Mouse (Mus musculus) kidney, postnatal 0 days (tissue): ENCODE measurements around the gene Atp5s. TPM values are rescaled to one million over a fixed set of nuclear protein-coding genes. Genes with fewer than 3 reads are reported as not detected.

Experiments used
- ATAC-seq: fragments of 200-750 bp; cut with Nextera tagmentation; replicated peaks from 2 replicates; pipeline ENCODE4 v1.8.0; 2017; ENCODE audit warnings: low read depth, moderate number of reproducible peaks, moderate TSS enrichment, moderate library complexity; ENCODE audit not compliant: low FRiP score
- DNase-seq: peaks from one replicate; pipeline ENCODE4 v3.0.0-alpha.2; 2016; ENCODE audit warnings: low spot score
- H3K27ac ChIP-seq: fragments of 300-500 bp; sonication (generic); 2 replicates; pipeline ENCODE4 v1.5.1; 2014; ENCODE audit warnings: mild to moderate bottlenecking
- H3K27me3 ChIP-seq: fragments of 300-500 bp; sonication (generic); 2 replicates; pipeline ENCODE4 v1.6.1; 2014; ENCODE audit warnings: low read length, mixed read lengths; ENCODE audit not compliant: insufficient read depth
- H3K36me3 ChIP-seq: fragments of 300-500 bp; sonication (generic); 2 replicates; pipeline ENCODE4 v1.6.1; 2014; ENCODE audit warnings: low read length, mixed read lengths; ENCODE audit not compliant: insufficient read depth
- H3K4me1 ChIP-seq: fragments of 300-500 bp; sonication (generic); replicated peaks from 2 replicates; pipeline ENCODE4 v1.6.1; 2014; ENCODE audit warnings: antibody characterized with exemption, low read length, mixed read lengths; ENCODE audit not compliant: insufficient read depth
- H3K4me2 ChIP-seq: fragments of 300-500 bp; sonication (generic); 2 replicates; pipeline ENCODE4 v1.6.1; 2014; ENCODE audit warnings: mild to moderate bottlenecking, low read length, moderate library complexity, mixed read lengths
- H3K4me3 ChIP-seq: fragments of 300-500 bp; sonication (generic); replicated peaks from 2 replicates; pipeline ENCODE4 v1.5.1; 2014; ENCODE audit warnings: low read depth, low read length
- H3K9ac ChIP-seq: fragments of 300-500 bp; sonication (generic); 2 replicates; pipeline ENCODE4 v1.6.1; 2014; ENCODE audit warnings: low read depth, low read length
- H3K9me3 ChIP-seq: fragments of 300-500 bp; sonication (generic); replicated peaks from 2 replicates; pipeline ENCODE4 v1.6.1; 2016; ENCODE audit warnings: low read length, inconsistent platforms, mixed read lengths
- CTCF ChIP-seq: IDR thresholded peaks from 2 replicates; pipeline ENCODE4 v1.5.1; 2016; ENCODE audit warnings: antibody characterized with exemption, low read depth, mild to moderate bottlenecking, moderate library complexity
- WGBS: fragments of 180-500 bp; shearing (Covaris S2); extraction: QIAGEN DNeasy Blood & Tissue Kit; methylation state at CpG from one replicate; pipeline ENCODE4 v1.1.7; 2014; 5-methylcytosine and 5-hydroxymethylcytosine counted together
- polyA plus RNA-seq: library from polyadenylated mRNA; unstranded; fragments of >200 nt; fragmentation: Nextera tagmentation; extraction: Ambion mirVana; gene quantifications from 2 replicates; pipeline ENCODE4 v1.2.1, GENCODE M21; 2015

Atp5s gene
- polyA plus RNA-seq, 1 experiment from 2014 or later: 29.5 TPM

DNA sequence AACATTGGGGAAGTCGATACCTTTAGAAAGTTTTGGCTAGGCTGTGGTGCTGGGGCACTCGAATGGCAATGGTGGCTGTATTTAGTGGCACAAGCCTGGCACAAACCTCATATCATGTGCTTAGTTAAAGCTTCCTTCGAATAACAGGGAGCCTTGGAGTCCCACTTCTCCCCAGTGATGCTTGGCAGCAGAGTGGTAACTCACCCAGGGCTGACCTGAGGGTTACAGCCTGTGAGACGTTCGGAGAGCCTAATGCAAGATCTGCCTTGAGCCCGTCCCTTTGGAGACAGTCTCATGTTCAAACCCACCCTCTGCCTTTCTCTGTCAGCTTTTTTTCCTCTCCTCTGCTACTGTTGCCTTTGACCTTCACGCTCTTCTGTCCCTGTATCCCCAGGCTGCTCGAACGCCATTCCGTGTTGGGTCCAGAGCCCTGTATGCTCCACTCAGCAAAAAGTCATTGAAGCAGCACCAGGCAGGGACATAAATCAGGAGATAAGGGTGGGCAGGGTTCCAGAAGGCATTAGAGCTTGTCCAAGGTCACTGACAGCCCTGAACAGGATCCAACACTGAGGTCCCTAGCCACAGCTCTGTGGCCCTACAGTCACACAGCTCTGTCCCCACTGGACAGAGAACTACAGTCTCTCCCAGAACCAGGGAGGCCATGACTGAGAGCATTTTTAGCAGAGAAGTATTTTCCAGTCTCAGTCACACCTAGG is 57.3 kb downstream of the Atp5s start:
- H3K9me3 ChIP-seq: no peaks in the 10 kb centered on the region
- H3K4me3 ChIP-seq: no peak overlapping the region
- H3K4me1 ChIP-seq: peaks cover 15% of the 10 kb centered on the region; the same call in 1 of the 2 replicates
- H3K27me3 ChIP-seq: no peaks in the 10 kb centered on the region
- DNase-seq (peak; percentile 88), ATAC-seq (peak; percentile 95)
- H3K36me3 ChIP-seq: no peaks in the 10 kb centered on the region; the same call in 1 of the 2 replicates
- peak overlapping the region; percentile 90 for H3K27ac ChIP-seq
- no peak for TF ChIP-seq CTCF
- H3K9ac ChIP-seq: no peak overlapping the region
- WGBS: 23% methylated on average over 10 of the region's 10 CpGs
- no peak overlapping the region for H3K4me2 ChIP-seq

DNA sequence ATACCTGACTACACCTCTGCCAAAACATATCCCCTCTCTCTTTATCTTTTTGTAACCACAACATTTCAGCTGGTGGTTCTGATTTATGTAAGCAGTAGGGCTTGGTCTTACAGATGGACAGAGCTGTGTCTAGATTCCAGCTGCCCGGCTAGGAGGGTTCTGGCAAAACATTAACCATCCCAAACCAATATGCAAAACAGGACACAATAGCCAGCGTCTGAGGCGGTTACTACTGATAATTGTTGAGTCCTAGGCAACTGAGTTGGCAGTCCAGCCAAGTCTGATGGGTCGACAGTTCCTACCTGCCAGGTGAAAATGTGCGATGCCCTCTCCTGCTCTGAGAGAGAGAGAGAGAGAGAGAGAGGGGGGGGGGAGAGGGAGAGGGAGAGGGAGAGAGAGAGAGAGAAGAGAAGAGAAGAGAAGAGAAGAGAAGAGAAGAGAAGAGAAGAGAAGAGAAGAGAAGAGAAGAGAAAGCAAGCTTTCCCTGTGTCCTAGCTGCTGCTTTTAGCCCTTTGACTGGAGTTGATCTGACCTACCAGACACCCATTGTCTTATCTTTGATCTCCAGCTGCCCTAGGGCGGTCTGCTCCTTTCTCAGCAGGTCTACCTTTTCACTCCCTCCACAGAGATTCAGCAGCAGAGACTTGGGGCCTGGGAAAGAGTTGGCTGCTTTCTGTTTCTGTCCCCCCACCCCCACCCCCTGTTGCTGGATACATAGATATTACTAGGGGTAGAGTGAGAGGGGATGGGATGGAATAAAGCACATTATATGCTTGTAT is 58.7 kb downstream of the Atp5s start:
- no peak overlapping the region for H3K4me2 ChIP-seq
- TF ChIP-seq CTCF: no peak
- no peaks in the 10 kb centered on the region for H3K9me3 ChIP-seq
- DNase-seq: no peak
- WGBS: 60% methylated on average over 6 of the region's 6 CpGs
- H3K36me3 ChIP-seq: no peaks in the 10 kb centered on the region
- H3K9ac ChIP-seq: no peak overlapping the region
- H3K27me3 ChIP-seq: no peaks in the 10 kb centered on the region
- ATAC-seq: 0 out of 2 replicates have a peak, but pooled peaks have one; percentile 33
- H3K27ac ChIP-seq: peak overlapping the region; percentile 90
- H3K4me3 ChIP-seq: no peak overlapping the region
- H3K4me1 ChIP-seq: 0 out of 2 replicates have a peak, but pooled peaks cover 11% of the 10 kb centered on the region

- WGBS: 87% methylated on average over 9 of the region's 9 CpGs
- no peak for DNase-seq
These were observed 60.7 kb downstream of the Atp5s start for GRCm38 (mm10) chr12:69785471-69785870.

DNA sequence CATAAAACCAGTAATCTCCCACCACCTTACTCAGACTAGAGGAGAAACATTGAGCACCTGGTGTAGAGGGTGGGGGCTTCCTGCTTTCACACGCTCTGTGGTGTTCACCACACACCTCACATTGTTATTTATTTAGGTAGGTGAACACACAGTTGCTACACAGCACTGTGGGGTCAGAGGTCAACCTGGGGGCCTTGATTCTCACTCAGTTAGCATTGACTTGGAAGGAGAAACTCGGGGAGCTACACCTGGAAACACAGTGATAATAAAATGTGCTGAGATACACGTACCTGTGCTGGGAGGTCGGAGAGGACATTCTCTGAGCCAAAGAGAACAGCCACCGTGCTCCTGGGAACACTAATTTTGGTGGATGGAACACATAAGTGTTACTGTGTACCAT is 63.6 kb downstream of the Atp5s start:
- Histone ChIP-seq H3K36me3 (no peaks in the 10 kb centered on the region), H3K4me1 (peaks cover 18% of the 10 kb centered on the region; the same call in 1 of the 2 replicates), H3K27me3 (no peaks in the 10 kb centered on the region), H3K4me3 (0 out of 2 replicates have a peak overlapping the region, but pooled peaks have one; percentile 1), H3K27ac (no peak overlapping the region), H3K4me2 (peak overlapping the region; percentile 86), H3K9ac (no peak overlapping the region), H3K9me3 (no peaks in the 10 kb centered on the region)
- DNase-seq: no peak
- ATAC-seq: no peak
- no peak for TF ChIP-seq CTCF
- WGBS: 80% methylated on average over 5 of the region's 5 CpGs

More at GRCm38 (mm10) chr12:69785471-69785870, 60.7 kb downstream of the Atp5s start:
- Histone ChIP-seq H3K4me2 (no peak overlapping the region), H3K9ac (no peak overlapping the region), H3K27me3 (no peaks in the 10 kb centered on the region), H3K4me1 (0 out of 2 replicates have a peak, but pooled peaks cover 13% of the 10 kb centered on the region), H3K36me3 (no peaks in the 10 kb centered on the region), H3K4me3 (no peak overlapping the region), H3K27ac (no peak overlapping the region), H3K9me3 (no peaks in the 10 kb centered on the region)
- no peak for ATAC-seq
- TF ChIP-seq CTCF: no peak

DNA sequence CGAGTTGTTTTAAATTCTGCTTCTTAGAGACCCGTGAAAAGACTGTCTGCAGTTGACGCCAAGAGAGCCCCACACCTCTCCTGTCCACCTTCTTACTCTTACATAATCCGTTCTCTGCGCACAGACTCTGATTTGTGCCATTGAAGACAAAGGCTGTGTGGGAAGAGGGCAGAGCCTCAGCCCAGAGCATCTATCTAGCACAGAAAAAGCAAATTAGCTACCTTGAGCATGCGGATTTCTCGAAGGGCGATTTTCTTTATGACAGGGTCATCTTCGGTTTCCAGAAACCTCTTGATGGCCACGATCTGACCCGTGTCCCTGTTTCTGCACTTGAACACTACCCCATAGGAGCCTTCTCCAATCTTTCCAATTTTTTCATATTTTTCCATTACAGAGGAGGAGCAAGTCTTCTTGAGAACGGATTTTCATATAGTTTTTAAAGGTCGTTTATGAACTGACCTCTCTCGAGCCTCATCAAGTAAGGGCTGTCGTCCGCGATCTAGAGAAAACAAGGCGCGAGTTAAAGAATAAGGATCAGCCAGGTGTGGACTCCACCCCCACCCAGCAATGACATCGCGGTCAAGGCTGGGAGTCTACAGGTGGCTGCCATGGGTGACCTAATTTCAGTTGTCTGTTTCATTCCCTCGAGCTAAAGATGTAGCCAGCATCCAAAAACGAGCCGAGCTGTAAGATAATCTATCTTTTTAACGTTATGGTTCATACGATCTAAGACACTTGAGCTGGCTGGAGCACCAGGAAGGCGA is 65.2 kb downstream of the Atp5s start:
- Histone ChIP-seq H3K4me1 (peaks cover 14% of the 10 kb centered on the region; the same call in 1 of the 2 replicates), H3K27ac (peak overlapping the region; percentile 86), H3K4me3 (peak overlapping the region; percentile 57), H3K9ac (peak overlapping the region; percentile 69), H3K27me3 (no peaks in the 10 kb centered on the region), H3K4me2 (peak overlapping the region; percentile 86), H3K9me3 (no peaks in the 10 kb centered on the region), H3K36me3 (no peaks in the 10 kb centered on the region)
- TF ChIP-seq CTCF: no peak
- no peak for DNase-seq
- 32% methylated on average over 27 of the region's 27 CpGs for WGBS
- ATAC-seq: peak; percentile 38
